Mouse (Mus musculus) megakaryocyte, embryonic 14.5 days (primary cell): Measurements from ENCODE around the gene Adk.

Source experiments
- FLI1 ChIP-seq: IDR thresholded peaks from 2 replicates; pipeline ENCODE4 v1.6.1; 2012; ENCODE audit warnings: low read length, inconsistent platforms, mixed read lengths
- GATA1 ChIP-seq: IDR thresholded peaks from 3 replicates; pipeline ENCODE4 v1.6.1; 2012; ENCODE audit warnings: mixed read lengths, low read length, inconsistent platforms, borderline replicate concordance

- TF ChIP-seq FLI1 = no peak
- TF ChIP-seq GATA1 = no peak
Observed at GRCm38 (mm10) chr14:21278907-21279535, 226.6 kb downstream of the Adk start.
